Mouse (Mus musculus) retina, postnatal 7 days (tissue): Measurements from ENCODE around the gene Kazn.

ENCODE experiments used
- DNase-seq: peaks from one replicate; pipeline ENCODE4 v3.0.0-alpha.2; 2012; ENCODE audit warnings: low read depth, low spot score

The Kazn gene

GRCm38 (mm10) chr4:142077572-142078271 is 161.5 kb downstream of the Kazn start:
- DNase-seq, result no peak

- DNase-seq, result no peak
Observed at GRCm38 (mm10) chr4:142076883-142077282, 162.3 kb downstream of the Kazn start.

- no peak for DNase-seq
Observed at GRCm38 (mm10) chr4:142075931-142076330, 163.3 kb downstream of the Kazn start.

GRCm38 (mm10) chr4:142074060-142074732 is 165.0 kb downstream of the Kazn start:
- no peak for DNase-seq

GRCm38 (mm10) chr4:142071243-142071991 is 167.8 kb downstream of the Kazn start:
- DNase-seq, result no peak

GRCm38 (mm10) chr4:142070840-142071239 is 168.4 kb downstream of the Kazn start:
- DNase-seq, result no peak

GRCm38 (mm10) chr4:142068899-142069812 is 170.0 kb downstream of the Kazn start:
- DNase-seq, result no peak

GRCm38 (mm10) chr4:142066576-142066975 is 172.6 kb downstream of the Kazn start:
- no peak for DNase-seq

- no peak for DNase-seq
Observed at GRCm38 (mm10) chr4:142065835-142066234, 173.4 kb downstream of the Kazn start.

GRCm38 (mm10) chr4:142065270-142065669 is 173.9 kb downstream of the Kazn start:
- DNase-seq, result no peak

GRCm38 (mm10) chr4:142064582-142065228 is 174.5 kb downstream of the Kazn start:
- DNase-seq, result no peak

- no peak for DNase-seq
Observed at GRCm38 (mm10) chr4:142063057-142063534, 176.1 kb downstream of the Kazn start.

- DNase-seq, result no peak
Observed at GRCm38 (mm10) chr4:142061485-142062240, 177.5 kb downstream of the Kazn start.

GRCm38 (mm10) chr4:142060455-142061378 is 178.5 kb downstream of the Kazn start:
- no peak for DNase-seq

- no peak for DNase-seq
Observed at GRCm38 (mm10) chr4:142059841-142060193, 179.4 kb downstream of the Kazn start.

- no peak for DNase-seq
Observed at GRCm38 (mm10) chr4:142059113-142059840, 179.9 kb downstream of the Kazn start.

GRCm38 (mm10) chr4:142057529-142058216 is 181.5 kb downstream of the Kazn start:
- no peak for DNase-seq

GRCm38 (mm10) chr4:142055600-142055999 is 183.6 kb downstream of the Kazn start:
- DNase-seq, result no peak
